Mouse (Mus musculus): ENCODE results near the gene Foxj1. TPM values are rescaled to one million over a fixed set of nuclear protein-coding genes. Genes with fewer than 3 reads are reported as not detected.
"Not testable (repeated sequence)": the region's sequence is repeated elsewhere in the genome, so short reads cannot be mapped to it uniquely, and the experiment has no call there.

The Foxj1 gene
- polyA plus RNA-seq, 1 experiment from 2014 or later = 4.4 TPM

- H3K27ac ChIP-seq = no peak overlapping the region
- DNase-seq (ENCODE audit: extremely low spot score, low spot score) = no peak
- H3K4me3 ChIP-seq = no peak overlapping the region
- no peaks in the 10 kb centered on the region for H3K9me3 ChIP-seq
- 0 out of 2 replicates have a peak, but pooled peaks cover 8% of the 10 kb centered on the region for H3K36me3 ChIP-seq (replicated peaks)
- 47% methylated on average over 13 of the region's 13 CpGs for WGBS
- peaks cover 5% of the 10 kb centered on the region; the same call in 1 of the 2 replicates for H3K27me3 ChIP-seq (ENCODE audit: poor library complexity, severe bottlenecking)
- H3K4me1 ChIP-seq = peaks cover 30% of the 10 kb centered on the region
Observed at GRCm38 (mm10) chr11:116365432-116365831, 30.2 kb upstream of the Foxj1 start.

GRCm38 (mm10) chr11:116362015-116362414 is 26.8 kb upstream of the Foxj1 start:
- Histone ChIP-seq H3K27me3 (ENCODE audit: poor library complexity, severe bottlenecking) (no peaks in the 10 kb centered on the region), H3K4me3 (no peak overlapping the region), H3K36me3 (replicated peaks) (peaks cover 26% of the 10 kb centered on the region; the same call in 1 of the 2 replicates), H3K27ac (no peak overlapping the region), H3K9me3 (no peaks in the 10 kb centered on the region), H3K4me1 (peaks cover 31% of the 10 kb centered on the region)
- DNase-seq (ENCODE audit: extremely low spot score, low spot score) = no peak
- 74% methylated on average over 11 of the region's 11 CpGs for WGBS

GRCm38 (mm10) chr11:116360915-116361314 is 25.7 kb upstream of the Foxj1 start:
- H3K9me3 ChIP-seq; H3K27ac ChIP-seq; H3K4me3 ChIP-seq; DNase-seq (ENCODE audit: extremely low spot score, low spot score); H3K27me3 ChIP-seq (ENCODE audit: poor library complexity, severe bottlenecking): not testable (repeated sequence)
- Histone ChIP-seq H3K36me3 (replicated peaks) (peaks cover 26% of the 10 kb centered on the region; the same call in 1 of the 2 replicates), H3K4me1 (peaks cover 26% of the 10 kb centered on the region)
- WGBS = 95% methylated on average over 5 of the region's 5 CpGs

GRCm38 (mm10) chr11:116359652-116360051 is 24.5 kb upstream of the Foxj1 start:
- Histone ChIP-seq H3K9me3 (no peaks in the 10 kb centered on the region; the same call in 1 of the 2 replicates), H3K27me3 (ENCODE audit: poor library complexity, severe bottlenecking) (peaks cover 4% of the 10 kb centered on the region; the same call in 1 of the 2 replicates), H3K27ac (no peak overlapping the region), H3K36me3 (replicated peaks) (peaks cover 34% of the 10 kb centered on the region), H3K4me3 (no peak overlapping the region), H3K4me1 (peaks cover 15% of the 10 kb centered on the region)
- no peak for DNase-seq (ENCODE audit: extremely low spot score, low spot score)
- 92% methylated on average over 12 of the region's 12 CpGs for WGBS

GRCm38 (mm10) chr11:116358926-116359637 is 23.9 kb upstream of the Foxj1 start:
- H3K9me3 ChIP-seq = no peaks in the 10 kb centered on the region; the same call in 1 of the 2 replicates
- DNase-seq (ENCODE audit: extremely low spot score, low spot score) = no peak
- no peak overlapping the region for H3K27ac ChIP-seq
- no peak overlapping the region for H3K4me3 ChIP-seq
- WGBS = 83% methylated on average over 15 of the region's 15 CpGs
- peaks cover 17% of the 10 kb centered on the region for H3K4me1 ChIP-seq
- peaks cover 8% of the 10 kb centered on the region; the same call in 1 of the 2 replicates for H3K27me3 ChIP-seq (ENCODE audit: poor library complexity, severe bottlenecking)
- H3K36me3 ChIP-seq (replicated peaks) = peaks cover 39% of the 10 kb centered on the region

GRCm38 (mm10) chr11:116354521-116354920 is 19.3 kb upstream of the Foxj1 start:
- Histone ChIP-seq H3K4me3 (no peak overlapping the region), H3K27ac (no peak overlapping the region), H3K27me3 (ENCODE audit: poor library complexity, severe bottlenecking) (peaks cover 8% of the 10 kb centered on the region; the same call in 1 of the 2 replicates), H3K9me3 (no peaks in the 10 kb centered on the region; the same call in 1 of the 2 replicates), H3K36me3 (replicated peaks) (peaks cover 36% of the 10 kb centered on the region), H3K4me1 (peaks cover 14% of the 10 kb centered on the region)
- 32% methylated on average over 17 of the region's 17 CpGs for WGBS
- no peak for DNase-seq (ENCODE audit: extremely low spot score, low spot score)

GRCm38 (mm10) chr11:116353535-116353934 is 18.3 kb upstream of the Foxj1 start:
- DNase-seq (ENCODE audit: extremely low spot score, low spot score) = no peak
- WGBS = 95% methylated on average over 8 of the region's 8 CpGs
- peaks cover 8% of the 10 kb centered on the region; the same call in 1 of the 2 replicates for H3K27me3 ChIP-seq (ENCODE audit: poor library complexity, severe bottlenecking)
- H3K4me3 ChIP-seq = no peak overlapping the region
- H3K36me3 ChIP-seq (replicated peaks) = peaks cover 28% of the 10 kb centered on the region
- H3K9me3 ChIP-seq = no peaks in the 10 kb centered on the region; the same call in 1 of the 2 replicates
- H3K27ac ChIP-seq = no peak overlapping the region
- H3K4me1 ChIP-seq = peaks cover 9% of the 10 kb centered on the region

- DNase-seq (ENCODE audit: extremely low spot score, low spot score) = no peak
- no peaks in the 10 kb centered on the region; the same call in 1 of the 2 replicates for H3K9me3 ChIP-seq
- peaks cover 8% of the 10 kb centered on the region; the same call in 1 of the 2 replicates for H3K27me3 ChIP-seq (ENCODE audit: poor library complexity, severe bottlenecking)
- H3K36me3 ChIP-seq (replicated peaks) = peaks cover 38% of the 10 kb centered on the region
- WGBS = 90% methylated on average over 5 of the region's 5 CpGs
- H3K4me1 ChIP-seq = peaks cover 11% of the 10 kb centered on the region; the same call in 1 of the 2 replicates
- H3K27ac ChIP-seq = no peak overlapping the region
- no peak overlapping the region for H3K4me3 ChIP-seq
Observed at GRCm38 (mm10) chr11:116351294-116351693, 16.1 kb upstream of the Foxj1 start.

GRCm38 (mm10) chr11:116347955-116348354 is 12.8 kb upstream of the Foxj1 start:
- no peak for DNase-seq (ENCODE audit: extremely low spot score, low spot score)
- Histone ChIP-seq H3K36me3 (replicated peaks) (peaks cover 34% of the 10 kb centered on the region), H3K27ac (no peak overlapping the region)

GRCm38 (mm10) chr11:116347012-116347411 is 11.8 kb upstream of the Foxj1 start:
- H3K27me3 ChIP-seq (ENCODE audit: poor library complexity, severe bottlenecking) = no peaks in the 10 kb centered on the region
- no peak for DNase-seq (ENCODE audit: extremely low spot score, low spot score)
- no peaks in the 10 kb centered on the region for H3K9me3 ChIP-seq
- no peak overlapping the region for H3K4me3 ChIP-seq
- peaks cover 35% of the 10 kb centered on the region for H3K36me3 ChIP-seq (replicated peaks)
- H3K4me1 ChIP-seq = 0 out of 2 replicates have a peak, but pooled peaks cover 4% of the 10 kb centered on the region
- 0 out of 2 replicates have a peak overlapping the region, but pooled peaks have one; percentile 2 for H3K27ac ChIP-seq
- WGBS = 79% methylated on average over 7 of the region's 7 CpGs

More at GRCm38 (mm10) chr11:116347955-116348354, 12.8 kb upstream of the Foxj1 start:
- Histone ChIP-seq H3K9me3 (no peaks in the 10 kb centered on the region), H3K4me1 (0 out of 2 replicates have a peak, but pooled peaks cover 4% of the 10 kb centered on the region), H3K27me3 (ENCODE audit: poor library complexity, severe bottlenecking) (no peaks in the 10 kb centered on the region), H3K4me3 (no peak overlapping the region)
- WGBS = 79% methylated on average over 5 of the region's 5 CpGs

GRCm38 (mm10) chr11:116342069-116342791 is 7.0 kb upstream of the Foxj1 start:
- DNase-seq (ENCODE audit: extremely low spot score, low spot score) = no peak
- Histone ChIP-seq H3K4me1 (peaks cover 9% of the 10 kb centered on the region), H3K4me3 (no peak overlapping the region), H3K27me3 (ENCODE audit: poor library complexity, severe bottlenecking) (peaks cover 17% of the 10 kb centered on the region), H3K9me3 (no peaks in the 10 kb centered on the region), H3K27ac (peak overlapping the region; percentile 51; the same call in 1 of the 2 replicates), H3K36me3 (replicated peaks) (peaks cover 28% of the 10 kb centered on the region)
- WGBS = 76% methylated on average over 25 of the region's 25 CpGs

GRCm38 (mm10) chr11:116337531-116337930 is 2.3 kb upstream of the Foxj1 start:
- Histone ChIP-seq H3K9me3 (no peaks in the 10 kb centered on the region), H3K36me3 (replicated peaks) (peaks cover 4% of the 10 kb centered on the region; the same call in 1 of the 2 replicates), H3K27ac (peak overlapping the region; percentile 13; the same call in 1 of the 2 replicates), H3K4me3 (no peak overlapping the region), H3K27me3 (ENCODE audit: poor library complexity, severe bottlenecking) (peaks cover 61% of the 10 kb centered on the region), H3K4me1 (peaks cover 52% of the 10 kb centered on the region)
- 86% methylated on average over 6 of the region's 6 CpGs for WGBS
- DNase-seq (ENCODE audit: extremely low spot score, low spot score) = no peak
